ENCODE assay signal across 31 mouse cellular contexts in the genomic region with DNA sequence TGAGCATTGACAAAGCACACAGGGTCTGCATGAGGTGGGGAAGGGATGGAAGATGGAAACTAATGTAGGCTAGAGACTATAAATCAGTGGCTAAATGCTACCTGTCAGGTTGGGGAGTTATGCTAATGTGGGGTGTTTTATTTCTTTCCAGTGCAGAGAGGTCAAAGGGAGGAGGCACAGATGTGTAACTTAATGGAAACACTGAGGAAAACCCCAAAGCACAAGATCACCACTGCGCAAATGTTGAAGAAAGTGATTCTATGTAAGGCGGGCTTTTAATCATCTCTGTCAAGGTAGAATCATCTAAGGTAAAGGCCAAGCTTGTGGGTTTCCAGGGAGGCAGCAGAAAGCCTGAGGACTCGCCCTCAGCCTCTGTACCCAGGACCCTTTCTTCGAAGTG.
DNase-seq lines count a peak whose midpoint lies in the region; ATAC-seq lines count a peak whose summit lies in the region.
"Had no signal": no experiment of that assay in that cellular context is flagged by ENCODE, and none has a peak within 500 bp of the region (broad histone marks: within the 10 kb centered on the region; RNA-seq: fewer than 3 reads in every experiment).

No protein-coding gene starts in this region.

- ATAC-seq in neural tube, embryonic 12.5 days (ENCODE audit: low FRiP score, low read depth), result 0 out of 2 replicates have a peak, but pooled peaks have one; percentile 25
- ATAC-seq in neural tube, embryonic 15.5 days (ENCODE audit: low FRiP score), result no peak
- peak; percentile 69 for ATAC-seq in inflammation-experienced regulatory T-cells, adult 6 months
- ATAC-seq in megakaryocyte-erythroid progenitor cell, adult 5-6 weeks (replicated peaks; ENCODE audit: low FRiP score, low TSS enrichment, poor library complexity, severe bottlenecking), result no peak
- ATAC-seq: forebrain, postnatal 0 days; hindbrain, embryonic 16.5 days; intestine, postnatal 0 days had no signal

- H3K36me3 ChIP-seq in neural tube, embryonic 12.5 days, result no peaks in the 10 kb centered on the region
- H3K36me3 ChIP-seq in neural tube, embryonic 15.5 days, result no peaks in the 10 kb centered on the region
- H3K36me3 ChIP-seq: embryonic facial prominence, embryonic 10.5 days; embryonic facial prominence, embryonic 15.5 days; forebrain, embryonic 12.5 days; heart, embryonic 15.5 days; liver, embryonic 15.5 days had no signal

- no peak overlapping the region for H3K9ac ChIP-seq in neural tube, embryonic 12.5 days
- no peak overlapping the region for H3K9ac ChIP-seq in neural tube, embryonic 15.5 days (replicated peaks)
- H3K9ac ChIP-seq: embryonic facial prominence, embryonic 15.5 days; forebrain, embryonic 12.5 days; forebrain, postnatal 0 days; heart, embryonic 15.5 days; liver, embryonic 15.5 days; lung, embryonic 14.5 days had no signal

- H3K27ac ChIP-seq in neural tube, embryonic 12.5 days, result no peak overlapping the region
- no peak overlapping the region for H3K27ac ChIP-seq in neural tube, embryonic 15.5 days (replicated peaks)
- H3K27ac ChIP-seq: embryonic facial prominence, embryonic 10.5 days; embryonic facial prominence, embryonic 15.5 days; forebrain, embryonic 12.5 days; heart, embryonic 15.5 days; liver, embryonic 15.5 days; stomach, postnatal 0 days had no signal

- H3K27me3 ChIP-seq in neural tube, embryonic 12.5 days (replicated peaks), result no peaks in the 10 kb centered on the region
- no peaks in the 10 kb centered on the region for H3K27me3 ChIP-seq in neural tube, embryonic 15.5 days (replicated peaks)
- H3K27me3 ChIP-seq: embryonic facial prominence, embryonic 15.5 days; forebrain, embryonic 12.5 days; heart, embryonic 15.5 days; liver, embryonic 15.5 days had no signal

- no peaks in the 10 kb centered on the region for H3K9me3 ChIP-seq in neural tube, embryonic 12.5 days
- H3K9me3 ChIP-seq in neural tube, embryonic 15.5 days (replicated peaks), result no peaks in the 10 kb centered on the region
- H3K9me3 ChIP-seq: embryonic facial prominence, embryonic 10.5 days; embryonic facial prominence, embryonic 15.5 days; forebrain, embryonic 12.5 days; heart, embryonic 15.5 days; liver, embryonic 15.5 days had no signal

- H3K4me3 ChIP-seq in neural tube, embryonic 12.5 days, result no peak overlapping the region
- H3K4me3 ChIP-seq in neural tube, embryonic 15.5 days (replicated peaks), result no peak overlapping the region
- H3K4me3 ChIP-seq: embryonic facial prominence, embryonic 10.5 days; embryonic facial prominence, embryonic 15.5 days; forebrain, embryonic 12.5 days; heart, embryonic 15.5 days; liver, embryonic 15.5 days; myocyte had no signal

- peak; percentile 9 for DNase-seq in embryo, embryonic 11 days
- DNase-seq in embryo, embryonic 10 days (ENCODE audit: low spot score), result no peak
- DNase-seq in adrenal gland, adult 18-20 months (ENCODE audit: low spot score in 2 of 2), result no peak
- DNase-seq: adrenal gland, postnatal 10 days; cerebellum, adult 11 months; cerebellum, adult 9-10 months; cerebellum, postnatal 36 days; forebrain, postnatal 0 days; gastrocnemius, postnatal 10 days; kidney, postnatal 10 days; layer of hippocampus, adult 9-11 months; lung, embryonic 14.5 days; lung, postnatal 14 days; right cerebral cortex, adult 18-20 months; right cerebral cortex, postnatal 4 days; thymus, adult 18-20 months; thymus, postnatal 25 days had no signal

- H3K4me1 ChIP-seq in neural tube, embryonic 12.5 days, result no peaks in the 10 kb centered on the region
- peaks cover 3% of the 10 kb centered on the region for H3K4me1 ChIP-seq in neural tube, embryonic 15.5 days
- H3K4me1 ChIP-seq: embryonic facial prominence, embryonic 10.5 days; embryonic facial prominence, embryonic 15.5 days; forebrain, embryonic 12.5 days; heart, embryonic 15.5 days; liver, embryonic 15.5 days had no signal

- WGBS in neural tube, embryonic 12.5 days, result 81% methylated on average over 4 of the region's 4 CpGs
- WGBS in neural tube, embryonic 15.5 days, result 87% methylated on average over 4 of the region's 4 CpGs

- no peak overlapping the region for H3K4me2 ChIP-seq in neural tube, embryonic 12.5 days (replicated peaks)
- no peak overlapping the region for H3K4me2 ChIP-seq in neural tube, embryonic 15.5 days
- H3K4me2 ChIP-seq: embryonic facial prominence, embryonic 15.5 days; forebrain, embryonic 12.5 days; heart, embryonic 15.5 days; liver, embryonic 15.5 days; lung, embryonic 14.5 days; midbrain, embryonic 11.5 days had no signal

Comparison
In these comparisons a context has a peak if more than half of its experiments do, and no peak if none do; other contexts are left out.
1. ATAC-seq: peak in neural tube, embryonic 12.5 days (single experiment) and inflammation-experienced regulatory T-cells, adult 6 months (single experiment); none in neural tube, embryonic 15.5 days (single experiment) and megakaryocyte-erythroid progenitor cell, adult 5-6 weeks (single experiment).